Mouse (Mus musculus): ENCODE results near the gene Gria1.

Gene Gria1

DNA sequence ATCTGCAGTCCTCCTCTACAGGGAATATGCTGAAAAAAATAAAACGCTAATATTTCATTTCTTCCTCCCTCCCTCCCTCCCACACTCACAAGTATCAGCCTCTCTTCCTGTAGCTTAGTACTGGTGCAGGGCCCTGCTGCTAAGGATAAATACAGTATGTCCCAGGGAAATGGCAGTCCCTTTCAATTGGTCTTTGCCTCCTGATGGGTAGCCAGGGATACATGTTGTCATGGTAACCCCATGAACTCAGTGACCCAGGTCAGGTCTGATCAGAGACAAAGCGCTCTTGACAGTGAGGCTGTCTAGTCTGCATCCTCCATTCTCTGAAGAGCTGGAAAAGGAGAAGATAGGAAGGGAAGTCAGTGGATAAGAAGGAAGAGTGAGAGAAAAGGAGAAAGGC lies 287.1 kb downstream of the Gria1 start:
- DNase-seq (ENCODE audit: low spot score in 2 of 2) = no peak

GRCm38 (mm10) chr11:57298665-57299064 lies 287.5 kb downstream of the Gria1 start:
- no peak for DNase-seq (ENCODE audit: low spot score in 2 of 2)

GRCm38 (mm10) chr11:57303602-57304001 lies 292.4 kb downstream of the Gria1 start:
- no peak for DNase-seq (ENCODE audit: low spot score in 2 of 2)

GRCm38 (mm10) chr11:57306116-57306515 lies 294.9 kb downstream of the Gria1 start:
- DNase-seq (ENCODE audit: low spot score in 2 of 2) = no peak

DNA sequence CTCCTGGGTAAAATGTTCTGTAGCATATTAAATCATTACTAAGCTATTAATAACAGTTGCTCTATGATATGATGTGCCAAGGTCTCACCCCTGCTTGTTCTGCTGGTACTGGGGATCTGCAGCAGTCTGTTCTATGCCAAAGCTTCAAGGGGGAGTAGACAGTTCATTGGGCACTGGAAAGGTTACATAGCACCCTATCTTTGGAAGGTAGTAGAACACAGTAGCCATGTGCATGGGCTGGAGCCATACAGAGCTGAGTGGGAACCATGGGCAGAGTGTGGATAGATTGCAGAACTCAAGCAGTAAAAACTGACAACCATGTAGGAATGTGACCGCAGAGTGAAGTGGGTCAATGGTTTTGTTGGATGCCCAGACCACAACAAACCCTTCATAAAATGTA lies 295.7 kb downstream of the Gria1 start:
- no peak for DNase-seq (ENCODE audit: low spot score in 2 of 2)

- no peak for DNase-seq (ENCODE audit: low spot score in 2 of 2)
These were observed 305.9 kb downstream of the Gria1 start for GRCm38 (mm10) chr11:57317063-57317462.

DNA sequence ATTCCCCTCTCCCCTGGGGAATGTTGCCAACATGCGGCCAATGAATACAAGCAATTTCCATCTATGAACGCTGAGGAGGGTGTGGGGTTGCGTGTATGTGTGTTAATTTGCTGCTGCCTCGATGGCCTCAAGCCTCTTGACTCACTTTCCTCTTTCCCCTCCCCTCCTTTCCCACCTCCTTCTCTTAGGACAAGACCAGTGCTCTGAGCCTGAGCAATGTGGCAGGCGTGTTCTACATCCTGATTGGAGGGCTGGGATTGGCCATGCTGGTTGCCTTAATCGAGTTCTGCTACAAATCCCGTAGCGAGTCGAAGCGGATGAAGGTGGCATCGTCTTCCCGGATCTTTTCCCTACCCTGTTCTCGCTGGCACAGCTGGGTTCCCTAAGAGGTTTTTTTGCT lies 306.3 kb downstream of the Gria1 start:
- DNase-seq (ENCODE audit: low spot score in 2 of 2) = no peak

GRCm38 (mm10) chr11:57319374-57319773 lies 308.2 kb downstream of the Gria1 start:
- no peak for DNase-seq (ENCODE audit: low spot score in 2 of 2)

GRCm38 (mm10) chr11:57324099-57324498 lies 312.9 kb downstream of the Gria1 start:
- no peak for DNase-seq (ENCODE audit: low spot score in 2 of 2)

Measured in urinary bladder, postnatal 36 days (tissue).